Mouse (Mus musculus): ENCODE measurements around the gene Tmub2. TPM values are rescaled to one million over a fixed set of nuclear protein-coding genes. Genes with fewer than 3 reads are reported as not detected.

Gene Tmub2
- total and polyA plus RNA-seq, 3 experiments: 27.0 to 32.9 (median 31.0) TPM

DNA sequence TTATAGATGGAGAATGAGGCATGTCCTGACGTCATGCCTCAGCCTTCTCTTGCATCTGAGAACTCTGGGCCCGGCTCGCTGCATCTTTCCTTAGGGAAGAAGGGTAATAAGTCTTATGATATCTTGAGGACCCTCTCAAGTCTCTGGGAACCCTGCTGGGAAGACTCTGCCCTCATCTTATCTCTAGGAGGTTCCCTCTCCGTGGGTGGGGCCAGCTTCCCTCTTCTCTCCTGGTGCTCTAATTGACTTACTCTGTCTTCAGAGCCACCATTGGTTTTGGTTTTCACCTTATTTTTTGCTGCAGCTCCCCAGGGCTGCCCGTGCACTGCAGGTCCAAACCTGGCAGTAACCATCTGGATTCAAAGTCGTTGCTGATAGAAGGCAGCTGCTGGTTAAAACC lies 26.6 kb upstream of the Tmub2 start:
- Histone ChIP-seq H3K9ac (ENCODE audit: insufficient read depth, low read depth) (no peak overlapping the region), H3K27ac (ENCODE audit: insufficient read depth, low read depth) (no peak overlapping the region), H3K27me3 (replicated peaks) (no peaks in the 10 kb centered on the region), H3K4me1 (ENCODE audit: control insufficient read depth in 1 of 2, insufficient read depth in 2 of 2) (no peaks in the 10 kb centered on the region), H3K4me2 (ENCODE audit: insufficient read depth, low read depth, poor library complexity, severe bottlenecking) (no peak overlapping the region), H3K4me3 (replicated peaks in 1 of 3; ENCODE audit: low read depth in 2 of 3, low read length in 2 of 3, poor library complexity in 1 of 3) (no peak overlapping the region), H3K36me3 (replicated peaks in 1 of 2; ENCODE audit: control insufficient read depth in 1 of 2, insufficient read depth in 1 of 2, low read length in 1 of 2) (peaks cover 57 to 95% of the 10 kb centered on the region in 2 experiments), H3K79me2 (replicated peaks; ENCODE audit: control insufficient read depth, extremely low read depth, insufficient read depth, poor library complexity, severe bottlenecking) (no peaks in the 10 kb centered on the region), H3K9me3 (replicated peaks; ENCODE audit: low read length) (no peaks in the 10 kb centered on the region)
- in situ Hi-C loops (cut with MboI; ENCODE audit: low pct_ligation_motif_present, low pct_unique_long_range_greater_than_20kb, low sequenced_read_pairs): no loop called here
- dilution Hi-C loops (cut with MboI; ENCODE audit: extremely low pct_ligation_motif_present, extremely low pct_unique_long_range_greater_than_20kb, low sequenced_read_pairs): no loop called here
- DNase-seq (ENCODE audit: extremely low read depth): no peak
- TF ChIP-seq SIN3A (IDR thresholded peaks at IDR 0.05; ENCODE audit: low read length): no peak
- no peak for TF ChIP-seq MEF2A (IDR thresholded peaks at IDR 0.05; ENCODE audit: borderline replicate concordance, low read depth, low read length)
- TF ChIP-seq TCF12 (IDR thresholded peaks at IDR 0.05; ENCODE audit: low read depth, low read length): no peak
- no peak for TF ChIP-seq IRF4 (IDR thresholded peaks at IDR 0.05; ENCODE audit: low read depth, low read length)
- no peak for TF ChIP-seq EP300 (IDR thresholded peaks at IDR 0.05; ENCODE audit: low read length)
- TF ChIP-seq GABPA (IDR thresholded peaks at IDR 0.05; ENCODE audit: insufficient replicate concordance, low read depth, low read length): no peak
- no peak for TF ChIP-seq RAD21 (IDR thresholded peaks at IDR 0.05; ENCODE audit: low read depth, low read length)
- no peak for TF ChIP-seq RCOR1 (conservative IDR thresholded peaks at IDR 0.05; ENCODE audit: low read depth, low read length)
- no peak for TF ChIP-seq UBTF (IDR thresholded peaks at IDR 0.05; ENCODE audit: low read depth, low read length)
- TF ChIP-seq JUN (IDR thresholded peaks at IDR 0.05; ENCODE audit: insufficient read depth, low read depth, low read length): no peak
- no peak for TF ChIP-seq ZMIZ1 (IDR thresholded peaks at IDR 0.05; ENCODE audit: low read depth, low read length)
- no peak for TF ChIP-seq PAX5 (IDR thresholded peaks at IDR 0.05; ENCODE audit: low read length)
- TF ChIP-seq CHD2 (IDR thresholded peaks at IDR 0.05; ENCODE audit: low read length): no peak
- no peak for TF ChIP-seq POLR2A (IDR thresholded peaks at IDR 0.05; ENCODE audit: low read depth, low read length)
- no peak for TF ChIP-seq MYC (IDR thresholded peaks at IDR 0.05; ENCODE audit: low read depth, low read length)
- no peak for TF ChIP-seq MXI1 (IDR thresholded peaks at IDR 0.05; ENCODE audit: low read depth, low read length)
- no peak for TF ChIP-seq ZC3H11A (IDR thresholded peaks at IDR 0.05; ENCODE audit: low read depth, low read length)

DNA sequence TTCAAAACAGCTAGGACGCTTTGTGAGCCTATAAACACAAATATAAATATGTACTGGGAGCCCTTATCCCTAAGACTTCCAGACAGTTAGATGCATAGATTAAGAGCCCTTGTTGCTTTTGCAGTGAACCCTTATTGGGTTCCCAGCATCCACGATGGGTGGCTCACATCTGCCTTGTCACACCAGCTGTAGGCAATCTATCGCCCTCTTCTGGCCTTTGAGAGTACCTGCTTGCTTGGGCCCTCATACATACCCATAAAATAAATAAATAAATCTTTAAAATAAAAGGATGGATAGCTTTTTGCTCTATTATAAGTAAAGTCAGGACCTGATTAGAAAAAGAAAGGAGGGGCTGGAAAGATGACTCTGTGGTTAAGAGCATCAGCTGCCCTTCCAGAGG lies 26.2 kb upstream of the Tmub2 start:
- H3K36me3 ChIP-seq (replicated peaks in 1 of 2; ENCODE audit: control insufficient read depth in 1 of 2, insufficient read depth in 1 of 2, low read length in 1 of 2): peaks cover 62 to 95% of the 10 kb centered on the region in 2 experiments
- no peaks in the 10 kb centered on the region for H3K79me2 ChIP-seq (replicated peaks; ENCODE audit: control insufficient read depth, extremely low read depth, insufficient read depth, poor library complexity, severe bottlenecking)
- in situ Hi-C loops (cut with MboI; ENCODE audit: low pct_ligation_motif_present, low pct_unique_long_range_greater_than_20kb, low sequenced_read_pairs) (no loop called here), dilution Hi-C loops (cut with MboI; ENCODE audit: extremely low pct_ligation_motif_present, extremely low pct_unique_long_range_greater_than_20kb, low sequenced_read_pairs) (no loop called here)
- TF ChIP-seq JUN (IDR thresholded peaks at IDR 0.05; ENCODE audit: insufficient read depth, low read depth, low read length) (no peak), MXI1 (IDR thresholded peaks at IDR 0.05; ENCODE audit: low read depth, low read length) (no peak), CTCF (conservative IDR thresholded peaks at IDR 0.05 in 1 of 2, IDR thresholded peaks at IDR 0.05 in 1 of 2; ENCODE audit: low read depth in 2 of 2, low read length in 2 of 2) (peak in 1 of 2 experiments; percentile 47; a peak in 3 of 4 replicates), MEF2A (IDR thresholded peaks at IDR 0.05; ENCODE audit: borderline replicate concordance, low read depth, low read length) (no peak)
- H3K27ac ChIP-seq (ENCODE audit: insufficient read depth, low read depth): no peak overlapping the region
- H3K9me3 ChIP-seq (replicated peaks; ENCODE audit: low read length): no peaks in the 10 kb centered on the region
- H3K4me2 ChIP-seq (ENCODE audit: insufficient read depth, low read depth, poor library complexity, severe bottlenecking): no peak overlapping the region
- no peaks in the 10 kb centered on the region for H3K4me1 ChIP-seq (ENCODE audit: control insufficient read depth in 1 of 2, insufficient read depth in 2 of 2)
- H3K9ac ChIP-seq (ENCODE audit: insufficient read depth, low read depth): no peak overlapping the region
- DNase-seq (ENCODE audit: extremely low read depth): peak; percentile 34
- H3K27me3 ChIP-seq (replicated peaks): no peaks in the 10 kb centered on the region
- H3K4me3 ChIP-seq (replicated peaks in 1 of 3; ENCODE audit: low read depth in 2 of 3, low read length in 2 of 3, poor library complexity in 1 of 3): no peak overlapping the region

Measured in CH12.LX (cell line).